Mouse (Mus musculus): ENCODE measurements around the gene Vps13c. TPM values are rescaled to one million over a fixed set of nuclear protein-coding genes. Genes with fewer than 3 reads are reported as not detected.

Gene Vps13c
- total RNA-seq (2021) = 10 to 100 TPM; 23.6 to 24.1 TPM
- long read RNA-seq, experiment 1 = 0 reads
- long read RNA-seq, experiment 2, partial matches to known transcripts = 2 of 3 reads
- long read RNA-seq, experiment 2, other reads (novel, unspliced or antisense) = 1 of 3 reads

GRCm38 (mm10) chr9:67839981-67840859 lies at the start of gene Vps13c:
Gene Vps13c, plus strand, starts transcription at chr9:67840396.
- intact Hi-C loops (cut with DNase I) = no loop called here
- DNase-seq = peak; percentile 73 to 77

GRCm38 (mm10) chr9:67792405-67792804 lies 47.8 kb upstream of the Vps13c start:
- no peak for DNase-seq
- intact Hi-C loops (cut with DNase I) = no loop called here

GRCm38 (mm10) chr9:67793501-67793900 lies 46.7 kb upstream of the Vps13c start:
- intact Hi-C loops (cut with DNase I) = no loop called here

GRCm38 (mm10) chr9:67794216-67794615 lies 46.0 kb upstream of the Vps13c start:
- no peak for DNase-seq
- intact Hi-C loops (cut with DNase I) = no loop called here

More at GRCm38 (mm10) chr9:67793501-67793900, 46.7 kb upstream of the Vps13c start:
- DNase-seq = no peak

- intact Hi-C loops (cut with DNase I) = no loop called here
- DNase-seq = no peak
These were observed 45.5 kb upstream of the Vps13c start for GRCm38 (mm10) chr9:67794668-67795067.

GRCm38 (mm10) chr9:67795205-67795675 lies 45.0 kb upstream of the Vps13c start:
- no peak for DNase-seq
- intact Hi-C loops (cut with DNase I) = no loop called here

GRCm38 (mm10) chr9:67799078-67799819 lies 40.9 kb upstream of the Vps13c start:
- DNase-seq = no peak
- intact Hi-C loops (cut with DNase I) = no loop called here

GRCm38 (mm10) chr9:67802241-67802640 lies 38.0 kb upstream of the Vps13c start:
- no peak for DNase-seq

GRCm38 (mm10) chr9:67807000-67807399 lies 33.2 kb upstream of the Vps13c start:
- DNase-seq = no peak
- intact Hi-C loops (cut with DNase I) = no loop called here

More at GRCm38 (mm10) chr9:67802241-67802640, 38.0 kb upstream of the Vps13c start:
- intact Hi-C loops (cut with DNase I) = loop anchor here (2.0 to 5.0 kb wide), 2 partner anchors 43 to 90 kb away; partner anchors contain the start of gene C2cd4b

GRCm38 (mm10) chr9:67810527-67810926 lies 29.7 kb upstream of the Vps13c start:
- DNase-seq = no peak
- intact Hi-C loops (cut with DNase I) = no loop called here

- intact Hi-C loops (cut with DNase I) = no loop called here
- no peak for DNase-seq
These were observed 29.1 kb upstream of the Vps13c start for GRCm38 (mm10) chr9:67811116-67811515.

GRCm38 (mm10) chr9:67813171-67813570 lies 27.0 kb upstream of the Vps13c start:
- peak; percentile 13 to 27 for DNase-seq
- intact Hi-C loops (cut with DNase I) = no loop called here

- DNase-seq = peak; percentile 76 to 78
- intact Hi-C loops (cut with DNase I) = no loop called here
These were observed 26.4 kb upstream of the Vps13c start for GRCm38 (mm10) chr9:67813665-67814337.

- no peak for DNase-seq
- intact Hi-C loops (cut with DNase I) = no loop called here
These were observed 23.8 kb upstream of the Vps13c start for GRCm38 (mm10) chr9:67816172-67816928.

GRCm38 (mm10) chr9:67817898-67818667 lies 22.1 kb upstream of the Vps13c start:
- DNase-seq = no peak
- intact Hi-C loops (cut with DNase I) = no loop called here

GRCm38 (mm10) chr9:67818668-67818950 lies 21.6 kb upstream of the Vps13c start:
- DNase-seq = no peak
- intact Hi-C loops (cut with DNase I) = no loop called here

- intact Hi-C loops (cut with DNase I) = no loop called here
- peak; percentile 30 to 34 for DNase-seq
These were observed 17.1 kb upstream of the Vps13c start for GRCm38 (mm10) chr9:67823131-67823530.

GRCm38 (mm10) chr9:67825527-67825926 lies 14.7 kb upstream of the Vps13c start:
- no peak for DNase-seq
- intact Hi-C loops (cut with DNase I) = no loop called here

- DNase-seq = peak in 1 of 2 experiments; percentile 50
- intact Hi-C loops (cut with DNase I) = loop anchor here (2.0 kb wide), 1 partner anchor 47 kb away; no protein-coding TSS in a partner anchor
These were observed 12.0 kb upstream of the Vps13c start for GRCm38 (mm10) chr9:67828182-67828581.
